Mouse (Mus musculus): ENCODE data around the gene Nxph1.

DNA sequence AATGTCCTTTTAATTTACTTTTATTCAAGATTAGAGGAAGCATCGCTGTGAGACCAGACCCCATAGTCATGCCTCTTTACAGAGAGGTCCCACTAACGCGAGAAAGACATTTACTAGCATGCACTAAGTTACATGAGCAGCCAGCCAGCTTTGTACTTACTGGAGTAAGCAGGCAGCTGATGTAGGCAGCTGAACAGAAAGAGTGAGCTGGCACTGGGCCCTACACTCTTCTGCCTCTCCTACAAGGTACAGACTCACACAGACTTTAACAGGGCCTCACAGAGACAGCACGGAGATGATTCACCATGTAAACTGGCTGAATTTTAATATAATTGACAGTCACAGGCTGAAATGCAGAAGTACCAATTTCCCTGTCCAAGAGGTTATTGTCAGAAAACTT is 11.6 kb downstream of the Nxph1 start:
- TF ChIP-seq POLR2A (IDR thresholded peaks at IDR 0.05; ENCODE audit: low read depth, low read length) (no peak), CTCF (IDR thresholded peaks at IDR 0.05; ENCODE audit: extremely low read depth, insufficient read depth, insufficient read length, insufficient replicate concordance) (no peak)

All from spleen, adult 2 months (tissue).